8 mouse cellular contexts compared by ENCODE assay signal in the genomic region with DNA sequence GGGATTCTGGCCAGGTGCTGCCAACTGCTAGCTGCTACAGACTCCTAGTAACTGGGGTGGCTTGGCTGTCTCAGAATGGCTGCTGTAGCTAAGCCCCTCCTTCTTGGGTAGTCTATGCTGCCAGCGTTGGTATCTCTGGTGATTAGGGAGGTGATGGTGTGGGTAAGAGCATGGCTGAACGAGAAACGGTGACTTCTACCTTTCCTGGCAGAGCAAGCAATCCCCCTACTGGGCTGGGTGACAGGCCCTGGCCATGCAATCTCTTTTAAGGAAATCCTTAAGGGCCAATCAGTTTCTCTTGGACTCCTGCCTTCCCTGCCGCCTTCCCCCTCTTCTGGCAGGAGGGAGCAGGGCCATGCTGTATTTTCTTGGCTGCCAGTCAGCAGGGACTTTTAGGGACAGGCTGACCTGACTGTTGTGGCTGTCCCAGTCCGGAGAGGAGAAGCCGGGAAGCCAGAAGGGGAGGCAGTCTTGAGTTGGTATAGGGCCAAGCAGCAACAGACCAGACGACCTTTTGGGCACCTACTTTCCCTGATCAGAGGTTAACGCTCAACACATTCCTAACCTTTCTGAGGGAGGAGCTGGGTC.
DNase-seq lines count a peak whose midpoint lies in the region; ATAC-seq lines count a peak whose summit lies in the region.

No protein-coding gene starts in this region.

- peaks cover 16% of the 10 kb centered on the region for H3K4me1 ChIP-seq in limb, embryonic 12.5 days (replicated peaks)
- H3K4me1 ChIP-seq in limb, embryonic 10.5 days = peaks cover 17% of the 10 kb centered on the region
- H3K4me1 ChIP-seq in embryonic facial prominence, embryonic 13.5 days = peaks cover 54% of the 10 kb centered on the region
- H3K4me1 ChIP-seq in heart, embryonic 14.5 days (ENCODE audit: control insufficient read depth in 2 of 2, insufficient read depth in 2 of 2, low read length in 2 of 2) = peaks cover 35 to 61% of the 10 kb centered on the region in 2 experiments
- H3K4me1 ChIP-seq in kidney, embryonic 15.5 days = peaks cover 69% of the 10 kb centered on the region
- peaks cover 20% of the 10 kb centered on the region for H3K4me1 ChIP-seq in liver, embryonic 13.5 days (replicated peaks)

- DNase-seq in limb, embryonic 10.5 days (ENCODE audit: low spot score) = no peak
- no peak for DNase-seq in liver, embryonic 13.5 days
- peak; percentile 83 for DNase-seq in ovary, postnatal 36 days (ENCODE audit: low spot score)
- DNase-seq in thymus, postnatal 4 days = no peak

- peaks cover 44% of the 10 kb centered on the region for H3K27me3 ChIP-seq in limb, embryonic 12.5 days
- H3K27me3 ChIP-seq in limb, embryonic 10.5 days (ENCODE audit: low read depth, poor library complexity, severe bottlenecking) = peaks cover 58% of the 10 kb centered on the region
- H3K27me3 ChIP-seq in embryonic facial prominence, embryonic 13.5 days = peaks cover 40% of the 10 kb centered on the region
- peaks cover 10% of the 10 kb centered on the region; the same call in 1 of the 2 replicates for H3K27me3 ChIP-seq in heart, embryonic 14.5 days (ENCODE audit: control insufficient read depth, insufficient read depth, low read length)
- peaks cover 39% of the 10 kb centered on the region for H3K27me3 ChIP-seq in kidney, embryonic 15.5 days
- peaks cover 71% of the 10 kb centered on the region for H3K27me3 ChIP-seq in liver, embryonic 13.5 days

- WGBS in limb, embryonic 12.5 days = 29% methylated on average over 8 of the region's 8 CpGs
- 25% methylated on average over 8 of the region's 8 CpGs for WGBS in limb, embryonic 10.5 days
- WGBS in embryonic facial prominence, embryonic 13.5 days = 26% methylated on average over 8 of the region's 8 CpGs
- WGBS in heart, embryonic 14.5 days = 4% methylated on average over 8 of the region's 8 CpGs
- 21% methylated on average over 8 of the region's 8 CpGs for WGBS in kidney, embryonic 15.5 days
- WGBS in liver, embryonic 13.5 days (ENCODE audit: insufficient replicate concordance) = 30% methylated on average over 8 of the region's 8 CpGs

- 0 out of 2 replicates have a peak overlapping the region, but pooled peaks have one; percentile 99 for H3K4me2 ChIP-seq in limb, embryonic 12.5 days
- peak overlapping the region; percentile 95 for H3K4me2 ChIP-seq in embryonic facial prominence, embryonic 13.5 days
- H3K4me2 ChIP-seq in heart, embryonic 14.5 days (ENCODE audit: low read length) = peak overlapping the region; percentile 92
- peak overlapping the region; percentile 96 for H3K4me2 ChIP-seq in kidney, embryonic 15.5 days
- 0 out of 2 replicates have a peak overlapping the region, but pooled peaks have one; percentile 72 for H3K4me2 ChIP-seq in liver, embryonic 13.5 days

- no peak for ATAC-seq in limb, embryonic 12.5 days (ENCODE audit: insufficient number of reproducible peaks, insufficient read depth, low FRiP score, low TSS enrichment, low read depth)
- no peak for ATAC-seq in embryonic facial prominence, embryonic 13.5 days (ENCODE audit: insufficient number of reproducible peaks, insufficient read depth, low FRiP score, low TSS enrichment, low read depth)
- peak; percentile 33; the same call in 1 of the 2 replicates for ATAC-seq in heart, embryonic 14.5 days (ENCODE audit: insufficient number of reproducible peaks, insufficient read depth, low FRiP score, low read depth)
- no peak for ATAC-seq in kidney, embryonic 15.5 days (replicated peaks; ENCODE audit: low FRiP score)
- ATAC-seq in liver, embryonic 13.5 days (ENCODE audit: low read depth) = no peak

- H3K36me3 ChIP-seq in limb, embryonic 12.5 days = no peaks in the 10 kb centered on the region
- H3K36me3 ChIP-seq in limb, embryonic 10.5 days = no peaks in the 10 kb centered on the region
- no peaks in the 10 kb centered on the region for H3K36me3 ChIP-seq in embryonic facial prominence, embryonic 13.5 days
- 0 out of 2 replicates have a peak, but pooled peaks cover 3% of the 10 kb centered on the region for H3K36me3 ChIP-seq in heart, embryonic 14.5 days (ENCODE audit: control insufficient read depth, insufficient read depth, low read length)
- H3K36me3 ChIP-seq in kidney, embryonic 15.5 days = no peaks in the 10 kb centered on the region
- no peaks in the 10 kb centered on the region for H3K36me3 ChIP-seq in liver, embryonic 13.5 days

- no peak overlapping the region for H3K9ac ChIP-seq in limb, embryonic 12.5 days (replicated peaks)
- peak overlapping the region; percentile 54 for H3K9ac ChIP-seq in embryonic facial prominence, embryonic 13.5 days
- peak overlapping the region; percentile 83 for H3K9ac ChIP-seq in heart, embryonic 14.5 days (ENCODE audit: low read length)
- H3K9ac ChIP-seq in kidney, embryonic 15.5 days = peak overlapping the region; percentile 50; the same call in 1 of the 2 replicates
- H3K9ac ChIP-seq in liver, embryonic 13.5 days = no peak overlapping the region

- no peaks in the 10 kb centered on the region for H3K9me3 ChIP-seq in limb, embryonic 12.5 days
- H3K9me3 ChIP-seq in limb, embryonic 10.5 days (replicated peaks) = no peaks in the 10 kb centered on the region
- no peaks in the 10 kb centered on the region for H3K9me3 ChIP-seq in embryonic facial prominence, embryonic 13.5 days
- no peaks in the 10 kb centered on the region for H3K9me3 ChIP-seq in heart, embryonic 14.5 days (ENCODE audit: control insufficient read depth, low read length)
- H3K9me3 ChIP-seq in kidney, embryonic 15.5 days (replicated peaks) = no peaks in the 10 kb centered on the region
- no peaks in the 10 kb centered on the region for H3K9me3 ChIP-seq in liver, embryonic 13.5 days (replicated peaks)

- no peak overlapping the region for H3K27ac ChIP-seq in limb, embryonic 12.5 days
- no peak overlapping the region for H3K27ac ChIP-seq in limb, embryonic 10.5 days
- no peak overlapping the region for H3K27ac ChIP-seq in embryonic facial prominence, embryonic 13.5 days
- H3K27ac ChIP-seq in heart, embryonic 14.5 days (replicated peaks in 1 of 2; ENCODE audit: control insufficient read depth in 1 of 2, insufficient read depth in 1 of 2, low read depth in 2 of 2, low read length in 2 of 2) = peak overlapping the region; percentile 78 to 80
- H3K27ac ChIP-seq in kidney, embryonic 15.5 days = peak overlapping the region; percentile 46
- H3K27ac ChIP-seq in liver, embryonic 13.5 days = no peak overlapping the region

- no peak overlapping the region; the same call in 1 of the 2 replicates for H3K4me3 ChIP-seq in limb, embryonic 12.5 days (replicated peaks)
- H3K4me3 ChIP-seq in limb, embryonic 10.5 days = no peak overlapping the region
- peak overlapping the region; percentile 56 for H3K4me3 ChIP-seq in embryonic facial prominence, embryonic 13.5 days
- H3K4me3 ChIP-seq in heart, embryonic 14.5 days (ENCODE audit: control insufficient read depth in 1 of 2, insufficient read depth in 1 of 2, low read depth in 1 of 2, low read length in 2 of 2) = peak overlapping the region; percentile 63 to 73
- H3K4me3 ChIP-seq in kidney, embryonic 15.5 days (replicated peaks) = peak overlapping the region; percentile 61
- no peak overlapping the region for H3K4me3 ChIP-seq in liver, embryonic 13.5 days (replicated peaks)

Comparison
In these comparisons a context has a peak if more than half of its experiments do, and no peak if none do; other contexts are left out.
1. H3K27ac ChIP-seq: peak in heart, embryonic 14.5 days (2 of 2) and kidney, embryonic 15.5 days (single experiment); none in limb, embryonic 12.5 days (single experiment), limb, embryonic 10.5 days (single experiment), embryonic facial prominence, embryonic 13.5 days (single experiment) and liver, embryonic 13.5 days (single experiment).
2. H3K4me3 ChIP-seq: peak in embryonic facial prominence, embryonic 13.5 days (single experiment), heart, embryonic 14.5 days (2 of 2) and kidney, embryonic 15.5 days (single experiment); none in limb, embryonic 12.5 days (single experiment), limb, embryonic 10.5 days (single experiment) and liver, embryonic 13.5 days (single experiment).
3. H3K9ac ChIP-seq: peak in embryonic facial prominence, embryonic 13.5 days (single experiment), heart, embryonic 14.5 days (single experiment) and kidney, embryonic 15.5 days (single experiment); none in limb, embryonic 12.5 days (single experiment) and liver, embryonic 13.5 days (single experiment).
4. Peak in every context shown above with its lines, with median percentiles within 50 percentile points of each other: H3K4me2 ChIP-seq.